Mouse (Mus musculus) megakaryocyte-erythroid progenitor cell, adult 5-6 weeks (primary cell): ENCODE data around the gene Wnt9b. TPM values are rescaled to one million over a fixed set of nuclear protein-coding genes. Genes with fewer than 3 reads are reported as not detected.

ENCODE experiments used
- ATAC-seq: replicated peaks from 2 replicates; pipeline ENCODE4 v1.8.0; 2016; ENCODE audit warnings: mild to moderate bottlenecking, inconsistent platforms; ENCODE audit not compliant: severe bottlenecking, poor library complexity, low FRiP score, low TSS enrichment
- total RNA-seq, 2 experiments: library from RNA; stranded (forward) in 1 of 2; stranded (reverse) in 1 of 2; fragments of 200-1000, 215-1000 nt in 1 of 2; fragments of >200 nt in 1 of 2; fragmentation: Nextera tagmentation in 1 of 2; gene quantifications; 2 replicates each; pipeline ENCODE4 v1.2.3; 2014 to 2017

The Wnt9b gene
- total RNA-seq, 2 experiments from 2014 or later: not detected

- no peak for ATAC-seq
Observed at GRCm38 (mm10) chr11:103733961-103734360, 15.7 kb downstream of the Wnt9b start.

DNA sequence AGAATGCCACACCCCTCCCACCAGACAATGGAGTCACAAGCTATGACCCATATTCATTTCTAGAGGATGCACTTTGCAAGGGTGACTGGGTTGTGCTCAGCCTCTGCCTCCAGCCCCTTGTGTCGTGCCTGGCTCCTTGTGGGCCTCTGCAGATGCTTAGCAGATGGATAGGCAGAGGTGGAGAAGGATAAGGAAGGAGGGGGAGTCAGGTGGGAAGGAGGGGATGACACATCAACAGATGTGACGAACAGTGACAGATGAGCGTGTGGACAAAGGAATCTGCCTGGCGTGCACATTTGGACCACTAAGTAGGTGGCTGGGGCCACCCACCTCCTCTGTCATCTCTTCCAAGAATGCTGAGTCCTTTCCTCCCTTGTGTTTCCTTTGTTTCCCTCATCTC is 16.6 kb downstream of the Wnt9b start:
- no peak for ATAC-seq

GRCm38 (mm10) chr11:103732306-103732705 is 17.3 kb downstream of the Wnt9b start:
- ATAC-seq: no peak

DNA sequence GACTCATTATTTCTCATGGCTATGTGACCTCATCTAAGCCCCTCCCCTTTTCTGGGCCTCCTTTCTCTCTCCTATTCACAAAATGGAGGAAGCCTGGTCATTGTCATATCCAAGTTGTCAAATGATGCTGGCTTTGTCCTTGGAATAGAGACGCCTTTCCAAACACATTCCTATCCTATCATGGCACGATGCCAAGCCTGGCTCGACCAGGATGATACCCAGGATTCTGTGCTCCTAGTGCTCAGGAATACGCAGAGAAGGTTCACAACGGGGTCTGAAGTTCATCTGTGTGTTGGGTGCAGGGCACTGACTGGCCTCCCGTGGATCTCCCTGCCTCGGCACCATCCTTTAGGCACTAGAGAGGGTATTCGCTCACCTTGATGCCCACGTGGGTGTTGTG is 18.0 kb downstream of the Wnt9b start:
- ATAC-seq: no peak

- ATAC-seq: no peak
Observed at GRCm38 (mm10) chr11:103729282-103729985, 20.2 kb downstream of the Wnt9b start.

- ATAC-seq: no peak
Observed at GRCm38 (mm10) chr11:103724331-103724771, 25.3 kb downstream of the Wnt9b start.

DNA sequence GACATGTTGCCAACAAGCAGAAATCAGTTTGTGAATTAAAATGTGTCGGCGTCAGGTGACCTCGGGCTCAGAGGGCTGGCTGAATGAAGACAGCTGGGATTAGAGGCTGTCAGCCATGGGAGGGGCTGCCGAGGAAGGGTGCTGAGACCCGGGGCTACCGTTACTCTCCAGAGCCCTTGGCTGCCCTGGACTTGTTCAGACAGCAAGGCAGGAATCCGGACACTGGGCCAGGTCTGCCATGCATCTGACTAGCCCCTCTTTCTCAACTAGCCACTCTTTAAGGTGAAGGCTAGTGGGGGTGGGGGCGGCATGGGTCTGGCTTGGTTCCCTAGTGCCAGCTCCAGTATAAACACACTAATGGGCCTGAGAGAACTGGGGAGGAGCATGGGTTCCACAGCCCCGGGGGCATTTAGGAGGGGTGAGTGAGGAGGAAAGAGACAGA is 27.6 kb downstream of the Wnt9b start:
- 0 out of 2 replicates have a peak, but pooled peaks have one; percentile 31 for ATAC-seq

GRCm38 (mm10) chr11:103721468-103722039 is 28.1 kb downstream of the Wnt9b start:
- 0 out of 2 replicates have a peak, but pooled peaks have one; percentile 42 for ATAC-seq

GRCm38 (mm10) chr11:103719436-103719835 is 30.2 kb downstream of the Wnt9b start:
- ATAC-seq: no peak

GRCm38 (mm10) chr11:103716971-103717370 is 32.6 kb downstream of the Wnt9b start:
- no peak for ATAC-seq

GRCm38 (mm10) chr11:103714074-103714473 is 35.5 kb downstream of the Wnt9b start:
- no peak for ATAC-seq

DNA sequence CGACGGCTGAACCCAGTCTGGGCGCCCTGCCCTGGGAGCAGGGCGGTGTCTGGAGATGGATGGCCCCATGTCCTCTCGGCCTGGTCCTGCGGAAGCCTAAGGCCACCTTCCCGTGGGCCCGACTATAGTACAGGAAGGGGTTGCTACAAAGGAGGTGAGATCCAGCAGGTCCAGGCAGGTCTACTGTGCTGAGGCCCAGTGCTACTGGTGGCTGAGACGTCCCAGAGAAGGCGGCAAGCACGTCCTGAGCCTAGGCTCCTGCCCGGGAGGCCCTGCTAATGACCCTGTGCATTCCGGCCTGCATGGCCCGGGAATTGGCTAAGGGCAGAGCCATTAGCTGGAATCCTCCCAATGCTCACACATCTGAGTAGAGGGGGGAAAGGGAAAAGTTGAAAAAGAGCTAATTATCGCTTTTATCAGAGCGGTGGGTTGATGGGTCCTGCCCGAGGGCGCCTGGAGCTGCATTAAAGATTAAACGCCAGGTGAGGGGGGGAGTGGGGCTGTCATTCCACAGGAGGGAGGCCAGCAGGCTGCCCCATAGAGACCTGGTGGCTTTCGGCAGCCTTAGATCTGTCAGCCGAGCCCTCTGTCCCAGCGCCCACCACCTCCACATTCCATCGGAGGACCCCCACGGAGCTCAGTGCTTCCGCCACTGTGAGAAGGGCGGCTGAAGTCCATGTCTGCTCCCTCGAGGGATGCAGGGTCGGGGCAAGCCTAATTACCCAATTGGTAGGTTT is 37.6 kb downstream of the Wnt9b start:
- ATAC-seq: no peak

GRCm38 (mm10) chr11:103709982-103710381 is 39.6 kb downstream of the Wnt9b start:
- ATAC-seq: no peak

- ATAC-seq: no peak
Observed at GRCm38 (mm10) chr11:103707005-103707404, 42.6 kb downstream of the Wnt9b start.

GRCm38 (mm10) chr11:103698226-103698625 is 51.4 kb downstream of the Wnt9b start:
- ATAC-seq: no peak

GRCm38 (mm10) chr11:103697565-103698176 is 52.0 kb downstream of the Wnt9b start, which contains the start of gene Gosr2:
Gene Gosr2 (minus strand): TSS chr11:103697898.
- peak; percentile 97 for ATAC-seq

DNA sequence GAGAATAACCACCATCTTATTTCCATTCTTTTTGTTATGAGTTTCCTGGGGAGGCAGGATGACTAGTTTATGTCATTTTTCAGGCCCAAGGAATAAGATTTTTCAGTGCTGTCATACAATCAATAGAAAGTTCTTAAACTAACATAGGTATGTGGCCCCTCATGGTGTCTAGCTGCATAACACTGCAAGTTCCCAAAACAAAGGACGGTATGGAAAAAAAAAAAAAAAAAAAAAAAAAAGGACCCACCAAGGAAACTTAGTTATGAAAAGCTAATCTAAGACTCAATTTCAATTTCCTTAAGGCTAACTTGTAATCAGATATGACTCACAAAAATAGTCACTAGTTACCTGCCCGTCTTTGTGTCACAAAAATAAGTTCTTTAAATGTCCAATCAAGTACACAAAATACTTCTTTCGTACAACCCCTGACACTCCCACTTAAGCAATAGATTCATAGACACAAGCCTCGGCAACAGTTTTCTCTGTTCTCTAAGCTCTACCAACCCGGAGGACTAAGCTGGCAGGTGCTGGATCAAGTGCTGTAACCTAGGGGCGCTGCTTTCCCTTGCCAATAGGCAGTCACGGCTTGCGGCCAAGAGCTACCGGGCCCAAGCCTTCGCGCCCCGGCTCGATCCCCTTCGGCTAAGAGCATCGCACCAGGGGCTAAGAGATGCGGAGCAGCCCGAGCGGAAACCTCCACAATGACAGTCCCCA is 52.6 kb downstream of the Wnt9b start:
- peak; percentile 70; the same call in 1 of the 2 replicates for ATAC-seq

GRCm38 (mm10) chr11:103693241-103693640 is 56.4 kb downstream of the Wnt9b start:
- no peak for ATAC-seq

DNA sequence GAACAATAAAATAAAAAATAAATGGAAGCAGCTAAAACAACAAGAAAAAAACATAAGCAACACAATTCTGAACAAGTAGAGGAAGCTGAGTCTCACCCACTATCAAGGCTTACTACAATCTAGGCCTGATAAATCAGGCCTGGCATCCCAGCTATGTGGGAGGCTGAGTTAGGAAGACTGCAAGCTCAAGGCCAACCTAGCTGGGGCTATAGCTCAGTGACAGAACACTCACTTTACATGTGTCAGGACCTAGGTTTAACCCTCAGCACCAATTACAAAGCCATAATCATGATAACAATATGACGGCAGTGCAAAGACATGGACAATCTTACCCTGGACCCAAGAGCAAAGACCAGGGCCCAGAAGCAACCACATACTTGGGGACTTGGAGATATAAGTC is 58.6 kb downstream of the Wnt9b start:
- ATAC-seq: no peak
